Mouse (Mus musculus): Measurements from ENCODE around the gene Cyb561d2.

The Cyb561d2 gene

DNA sequence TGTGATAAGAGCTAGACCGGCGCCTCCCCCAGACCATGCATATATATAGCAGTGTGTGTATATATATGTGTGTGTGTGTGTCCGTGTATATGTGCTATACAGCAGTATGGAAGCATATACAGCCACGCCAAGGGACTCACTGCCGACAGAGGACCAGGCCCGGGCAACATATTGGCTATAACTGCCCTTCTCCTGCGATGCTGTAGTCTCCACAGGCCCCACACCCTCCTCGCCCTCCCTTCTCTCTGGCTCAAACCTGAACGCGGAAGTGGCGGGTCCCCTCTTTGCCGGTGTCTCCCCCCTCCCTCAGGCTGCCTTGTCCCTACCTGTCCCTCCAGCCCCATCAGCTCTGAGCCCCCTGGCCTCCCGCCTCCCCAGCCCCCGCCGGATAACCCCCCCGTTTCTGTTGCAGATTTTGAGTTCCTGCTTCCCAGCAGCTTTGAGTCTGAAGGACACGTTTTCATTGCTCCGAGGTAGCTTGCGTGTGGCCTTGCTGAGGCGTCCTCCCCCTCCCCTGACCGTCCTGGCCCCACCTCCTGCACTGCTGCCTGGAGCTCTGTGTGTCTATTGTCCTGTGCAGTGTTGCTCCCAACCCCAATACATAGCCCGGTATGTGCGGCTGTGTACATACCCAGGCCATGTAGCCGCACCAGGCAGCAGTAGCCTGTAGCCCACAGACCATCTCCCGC lies 20.1 kb downstream of the Cyb561d2 start:
- DNase-seq (ENCODE audit: extremely low spot score): peak; percentile 33

DNA sequence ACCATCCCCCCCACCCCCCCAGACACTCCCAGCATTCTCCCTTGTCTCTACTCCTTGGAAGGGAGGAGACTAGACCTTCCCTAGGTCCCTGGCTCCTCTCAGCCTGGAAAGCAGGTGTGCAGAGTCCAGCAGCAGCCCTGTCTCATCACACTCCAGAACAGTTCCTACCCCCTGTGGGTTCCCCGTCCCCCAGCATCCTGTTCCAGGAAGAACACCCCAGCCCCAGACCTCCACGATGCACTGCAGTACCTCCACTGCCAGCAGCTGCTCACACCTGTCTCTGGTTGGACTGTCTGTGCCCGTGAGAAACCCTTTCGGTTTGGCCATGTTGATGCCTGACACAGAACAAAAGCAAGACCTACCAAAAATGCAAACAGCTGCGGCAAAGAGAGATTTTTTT lies 20.8 kb downstream of the Cyb561d2 start:
- DNase-seq (ENCODE audit: extremely low spot score): no peak

DNA sequence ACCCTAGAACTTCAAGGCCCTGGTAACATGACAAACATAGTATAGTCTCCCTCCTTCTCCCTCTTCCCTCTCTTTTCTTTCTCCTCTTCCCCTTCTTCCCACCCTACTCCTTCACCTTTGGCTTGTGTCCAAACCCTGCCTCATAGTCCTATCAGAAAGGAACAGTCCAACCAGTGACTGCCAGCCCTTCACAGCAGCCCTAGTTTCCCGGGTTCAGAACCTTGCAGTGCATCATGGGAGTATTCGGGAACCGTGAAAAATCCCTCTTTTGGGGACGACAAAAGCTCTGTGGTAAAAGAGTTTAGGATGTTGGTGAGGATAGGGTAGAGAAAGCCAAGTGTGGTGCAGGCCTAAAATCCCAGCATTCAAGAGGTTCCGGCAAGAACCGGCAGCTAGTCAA lies 21.7 kb downstream of the Cyb561d2 start:
- no peak for DNase-seq (ENCODE audit: extremely low spot score)

DNA sequence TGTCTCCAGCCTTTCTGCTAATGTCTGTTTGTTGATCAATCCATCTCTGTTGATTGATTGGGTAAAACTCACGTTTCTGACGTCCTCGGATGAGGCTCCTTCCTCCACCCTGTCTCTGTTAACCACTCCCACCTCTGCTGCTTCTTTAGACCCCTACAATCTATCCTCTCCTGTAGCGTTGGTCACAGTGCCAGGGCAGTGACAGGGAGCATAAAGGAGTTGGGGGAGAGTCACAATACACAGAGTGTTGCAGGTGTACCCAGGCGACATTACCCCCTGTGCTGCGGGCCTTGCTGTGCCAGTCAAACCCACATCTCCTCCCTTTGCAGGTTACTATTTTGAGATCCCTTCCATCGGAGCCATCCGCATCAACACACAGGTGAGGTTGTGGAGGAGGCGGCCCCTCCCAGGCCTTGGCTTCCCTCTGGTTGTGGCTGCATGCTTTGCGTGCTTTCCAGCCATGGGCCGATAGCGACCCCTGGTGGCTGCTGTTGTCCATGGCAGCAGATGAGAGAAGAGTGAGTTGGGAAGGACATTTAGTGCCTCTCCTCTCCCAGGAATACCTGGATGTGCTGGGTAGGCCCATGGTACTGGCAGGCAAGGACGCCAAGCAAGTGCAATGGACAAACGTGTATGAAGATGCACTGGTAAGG lies 27.6 kb downstream of the Cyb561d2 start:
- DNase-seq (ENCODE audit: extremely low spot score): peak; percentile 86

DNA sequence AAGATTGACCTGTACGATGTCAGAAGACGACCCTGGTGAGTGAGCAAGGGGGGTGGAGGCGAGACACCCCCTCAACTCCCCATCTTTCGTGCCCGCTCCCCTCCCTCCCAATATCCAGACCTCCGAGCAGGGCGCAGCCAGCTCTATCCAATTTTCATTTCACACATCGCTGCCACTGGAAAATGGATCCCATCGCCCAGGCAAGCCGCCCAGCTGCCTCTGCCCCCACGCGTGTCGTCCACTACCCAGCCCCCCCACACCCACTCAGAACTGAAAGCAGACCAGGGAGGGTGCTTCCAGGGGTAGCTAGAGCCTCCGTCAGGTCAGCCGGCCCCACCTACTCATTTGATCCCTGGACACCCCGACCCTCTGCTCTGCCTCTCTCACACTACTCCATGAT lies 29.7 kb downstream of the Cyb561d2 start:
- DNase-seq (ENCODE audit: extremely low spot score): no peak

DNA sequence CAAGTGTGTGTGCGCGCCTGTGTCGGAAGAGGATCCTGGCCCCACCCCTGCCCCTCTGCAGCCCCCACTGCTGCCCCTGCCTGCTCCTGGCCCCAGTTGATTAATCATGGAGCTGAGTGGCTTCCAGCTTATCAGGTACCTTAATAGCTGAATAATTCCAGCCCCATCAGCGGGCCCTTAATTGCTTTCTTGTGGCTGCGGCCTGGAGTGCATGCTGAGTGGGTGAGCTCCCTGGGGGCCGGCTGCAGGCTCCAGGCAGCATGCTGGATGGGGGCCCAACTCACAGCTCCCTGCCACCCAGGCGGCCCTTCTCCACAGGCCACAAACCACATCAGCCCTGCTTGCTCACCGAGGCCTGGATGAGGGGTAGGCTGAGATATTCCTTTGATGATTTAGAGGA lies 30.6 kb downstream of the Cyb561d2 start:
- DNase-seq (ENCODE audit: extremely low spot score): no peak

DNA sequence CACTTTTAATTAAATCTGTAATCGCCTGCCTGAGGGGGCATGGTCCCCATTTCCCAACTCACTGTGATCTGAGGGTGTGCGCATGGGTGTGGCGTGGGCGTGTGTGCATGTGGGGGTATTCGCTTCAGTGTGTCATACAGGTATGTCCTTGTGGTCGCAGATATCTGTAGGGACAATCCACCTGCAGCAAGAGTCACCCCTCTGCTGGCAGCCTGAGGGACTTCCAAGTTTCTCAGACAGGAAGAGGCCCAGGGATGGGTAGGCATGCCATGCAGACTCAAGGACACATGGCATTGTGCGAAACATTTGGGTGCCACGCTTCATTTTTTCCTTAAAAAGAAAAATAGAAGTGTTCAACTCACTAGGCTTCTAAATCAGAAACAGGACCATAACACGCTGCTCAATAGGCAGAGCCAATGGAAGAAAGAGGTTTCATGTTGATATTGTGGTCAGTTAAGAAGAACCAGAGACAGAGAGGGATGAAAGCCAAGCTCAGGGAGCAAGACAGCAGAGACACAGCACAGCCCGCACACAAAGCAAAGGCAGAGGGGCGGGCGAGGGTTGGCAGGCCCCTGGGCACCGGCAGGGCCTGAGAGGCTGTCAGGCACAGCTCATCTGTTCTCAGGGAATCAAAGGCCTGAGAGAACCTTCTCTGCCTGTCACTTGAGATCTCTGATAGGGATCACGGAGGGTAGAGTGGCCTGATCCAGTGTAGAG lies 31.5 kb downstream of the Cyb561d2 start:
- DNase-seq (ENCODE audit: extremely low spot score): no peak

DNA sequence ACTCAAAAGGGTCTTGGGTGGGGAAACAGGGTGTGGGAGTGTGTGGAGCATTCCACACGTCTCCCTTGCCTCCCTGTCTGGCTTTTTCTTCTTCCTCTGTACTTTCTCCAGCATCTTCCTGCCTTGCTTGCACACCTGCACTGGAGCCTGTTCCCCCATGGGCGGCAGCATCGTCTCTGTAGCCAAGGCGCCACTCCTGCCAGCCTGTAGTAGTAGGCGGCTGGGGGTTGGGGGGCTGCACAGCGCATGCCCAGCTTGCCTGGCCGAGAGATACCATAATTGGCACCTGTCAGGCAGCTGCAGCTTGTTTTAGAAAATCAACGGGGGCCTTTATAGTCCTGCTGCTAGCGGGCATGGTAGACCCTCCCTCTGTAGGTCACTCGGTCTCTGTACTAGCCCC lies 33.7 kb downstream of the Cyb561d2 start:
- no peak for DNase-seq (ENCODE audit: extremely low spot score)

DNA sequence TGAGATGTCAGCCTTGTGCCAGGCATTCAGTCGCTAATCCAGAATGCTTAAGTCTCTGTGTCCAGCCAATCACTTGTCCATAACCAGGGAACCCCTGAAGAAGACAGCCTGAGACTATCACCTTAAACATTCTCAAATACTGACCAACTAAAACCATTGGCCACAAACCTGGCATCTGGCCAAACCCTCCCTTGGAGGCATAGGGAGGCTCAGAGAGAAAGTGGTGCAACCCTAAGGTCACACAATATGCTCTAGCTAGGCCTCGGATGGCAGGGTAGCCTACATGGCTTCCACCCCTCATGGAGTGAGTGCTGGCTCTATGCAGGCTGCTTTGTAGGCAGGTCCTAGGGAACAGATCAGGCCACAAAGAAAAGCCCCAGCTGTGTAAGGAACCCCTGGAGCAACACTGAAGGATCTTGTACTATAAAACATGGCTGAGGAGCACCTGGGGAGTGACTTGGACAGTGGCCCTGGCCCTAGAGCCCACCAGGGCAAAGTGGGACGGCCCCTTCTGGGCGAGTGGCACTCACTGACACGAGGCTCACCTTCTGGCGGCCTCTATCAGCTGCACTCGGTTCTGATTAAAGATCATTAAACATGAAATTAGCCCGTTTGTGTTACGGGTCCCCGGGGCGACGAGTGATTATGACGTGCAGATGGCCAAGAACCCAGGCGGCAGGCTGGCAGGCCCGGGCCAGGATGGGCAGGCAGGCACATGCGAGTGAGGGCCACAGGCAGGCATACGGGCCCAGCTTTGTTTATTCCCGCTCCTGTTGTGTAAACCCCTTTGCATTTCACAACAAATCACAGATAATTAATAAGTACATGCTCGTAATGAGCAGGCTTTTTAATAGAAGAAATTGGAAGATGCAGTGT lies 37.1 kb downstream of the Cyb561d2 start:
- DNase-seq (ENCODE audit: extremely low spot score): no peak

DNA sequence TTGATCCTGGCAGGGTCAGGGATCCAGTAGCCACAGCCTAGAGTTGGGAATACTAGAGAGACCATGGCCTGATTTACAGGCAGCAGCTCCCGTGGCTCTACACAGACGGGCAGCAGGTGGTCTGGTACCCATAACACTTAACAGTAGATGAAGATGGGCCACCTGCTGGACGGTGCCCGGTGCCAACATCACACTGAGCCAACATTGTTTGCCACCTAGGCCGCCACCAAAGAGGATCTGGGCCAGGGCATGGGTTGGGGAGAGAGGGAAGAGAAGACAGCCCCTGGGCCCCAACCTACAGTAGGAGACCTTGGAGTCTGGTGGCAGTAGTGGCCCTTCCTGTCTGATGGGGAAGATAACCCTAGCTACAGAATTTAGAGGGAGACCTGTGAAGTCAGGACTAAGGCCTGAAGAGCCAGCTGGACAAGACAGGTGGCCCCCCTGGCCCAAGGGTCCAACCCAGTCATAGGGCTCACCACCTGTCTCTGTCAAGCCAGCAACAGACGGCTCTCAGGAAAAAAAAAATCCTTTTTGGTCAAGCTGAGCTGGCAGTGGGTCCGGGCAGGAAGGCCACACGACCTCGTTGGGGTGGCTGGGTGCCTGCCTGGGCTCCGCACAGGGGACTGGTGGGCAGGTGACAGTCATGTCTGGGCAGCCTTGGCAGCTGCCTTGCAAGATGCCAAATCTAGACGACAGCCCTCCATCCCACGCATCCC lies 39.7 kb downstream of the Cyb561d2 start:
- DNase-seq (ENCODE audit: extremely low spot score): no peak

DNA sequence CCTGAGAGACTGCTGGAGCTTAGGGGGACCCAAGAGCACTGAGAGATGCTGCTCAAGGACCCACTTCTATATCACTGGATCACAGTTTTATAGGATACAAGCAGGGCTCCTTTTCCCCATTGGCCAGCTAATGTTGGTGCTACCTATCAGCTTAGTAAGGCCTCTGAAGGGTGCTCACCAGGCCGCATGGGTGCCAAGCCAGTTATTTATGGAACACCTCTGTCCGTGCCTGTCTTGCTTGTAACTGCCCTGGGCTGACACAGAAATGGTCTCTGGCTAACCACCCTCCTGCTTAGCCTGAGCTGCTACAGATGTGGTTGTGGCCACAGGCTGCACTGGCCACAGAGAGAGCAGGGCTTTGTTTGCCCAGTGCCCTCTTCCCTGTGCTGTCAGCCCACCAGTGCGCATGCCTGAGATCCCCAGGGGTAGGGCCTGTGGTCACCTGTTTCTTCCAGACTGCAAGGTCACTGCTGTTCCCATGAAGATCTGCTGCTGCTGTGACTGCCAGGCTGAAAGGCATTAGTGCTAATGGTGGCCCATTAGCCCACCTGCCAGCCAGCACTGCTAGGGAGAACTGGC lies 41.2 kb downstream of the Cyb561d2 start:
- no peak for DNase-seq (ENCODE audit: extremely low spot score)

DNA sequence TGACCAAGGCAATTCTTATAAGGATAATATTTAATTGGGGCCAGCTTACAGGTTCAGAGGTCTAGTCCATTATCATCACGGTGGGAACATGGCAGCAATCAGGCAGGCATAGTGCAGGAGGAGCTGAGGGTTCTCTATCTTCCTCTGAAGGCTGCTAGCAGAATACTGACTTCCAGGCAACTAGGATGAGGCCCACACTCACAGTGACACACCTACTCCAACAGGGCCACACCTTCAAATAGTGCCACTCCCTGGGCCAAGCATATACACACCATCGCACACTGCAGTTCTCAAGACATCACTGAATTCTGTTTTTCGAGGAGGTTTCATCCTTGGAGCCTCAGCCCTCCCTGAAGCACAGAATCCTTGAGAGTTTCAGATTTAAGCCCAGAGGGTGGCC lies 45.6 kb downstream of the Cyb561d2 start:
- DNase-seq (ENCODE audit: extremely low spot score): no peak

DNA sequence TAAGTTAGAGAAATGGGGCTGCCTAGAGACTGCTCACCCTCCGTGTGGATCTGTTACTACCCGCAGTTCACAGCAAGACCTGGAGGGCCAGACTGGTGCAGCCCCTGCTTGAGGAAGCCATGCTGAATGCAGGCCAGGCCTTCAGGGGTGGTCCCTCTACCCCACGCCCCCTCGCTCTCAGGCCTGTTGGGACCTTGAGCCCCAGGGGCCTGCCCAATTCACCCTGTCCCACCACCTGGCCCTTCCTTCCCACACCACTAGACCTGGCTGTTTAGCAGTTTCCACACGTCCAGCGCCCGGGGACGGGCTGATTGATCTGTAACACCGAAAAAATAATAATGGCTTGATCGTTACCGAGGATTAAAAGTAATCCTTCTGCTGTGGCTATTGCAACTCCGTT lies 47.8 kb downstream of the Cyb561d2 start:
- DNase-seq (ENCODE audit: extremely low spot score): no peak

DNA sequence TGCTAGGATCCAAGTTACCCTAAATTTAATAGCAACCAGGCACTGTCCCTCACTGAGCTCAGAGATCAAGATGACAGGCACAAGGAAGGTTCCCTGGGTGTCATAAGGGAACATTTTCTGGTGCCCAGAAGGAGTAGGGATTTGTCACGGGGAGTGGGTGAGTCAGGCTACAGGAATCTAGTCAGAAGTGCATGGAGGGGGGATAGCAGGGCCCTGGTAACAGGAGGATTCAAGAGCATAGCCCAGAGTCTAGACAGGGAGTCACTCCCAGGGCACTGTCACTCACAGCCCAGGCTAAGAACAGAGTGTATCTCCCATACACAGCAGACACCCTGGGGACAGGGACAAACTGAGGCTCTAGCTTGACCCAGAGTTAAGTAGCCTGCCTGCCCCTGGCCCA lies 48.5 kb downstream of the Cyb561d2 start:
- no peak for DNase-seq (ENCODE audit: extremely low spot score)

DNA sequence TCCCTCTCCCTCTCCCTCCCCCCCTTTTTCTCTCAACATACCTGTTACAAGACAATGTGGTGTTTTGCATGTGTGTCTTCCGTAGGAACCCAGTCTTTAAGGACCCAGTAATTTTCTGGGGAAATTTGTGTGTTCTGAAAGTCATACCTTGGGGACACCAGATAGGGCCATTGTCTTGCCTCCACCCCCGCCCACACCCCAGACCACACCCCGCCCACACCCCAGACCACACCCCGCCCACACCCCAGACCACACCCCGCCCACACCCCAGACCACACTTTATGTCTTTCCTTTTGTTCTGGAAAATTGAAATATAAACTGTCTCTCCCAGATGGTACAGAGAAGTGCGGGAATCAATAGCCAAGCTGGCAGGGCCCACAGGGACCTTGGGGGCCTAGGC lies 51.4 kb downstream of the Cyb561d2 start:
- DNase-seq (ENCODE audit: extremely low spot score): no peak

DNA sequence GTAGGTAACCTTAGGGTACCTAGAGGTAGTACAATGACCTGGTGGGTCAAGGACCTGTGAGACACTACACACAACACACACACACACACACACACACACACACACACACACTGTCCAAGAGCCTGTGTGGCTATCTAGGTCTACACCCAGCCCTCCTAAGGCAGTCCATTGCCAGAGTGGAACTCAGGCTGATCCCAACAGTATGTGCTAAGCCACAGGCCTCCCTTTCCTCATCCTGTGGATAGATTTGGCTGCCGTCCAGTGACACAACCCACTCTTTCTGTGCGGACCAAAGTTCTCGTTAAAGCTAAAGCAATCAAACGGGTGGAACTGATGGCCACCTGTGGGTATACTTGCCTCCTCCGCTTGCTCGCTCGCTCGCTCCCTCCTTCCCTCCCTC lies 51.8 kb downstream of the Cyb561d2 start:
- no peak for DNase-seq (ENCODE audit: extremely low spot score)
